Mouse (Mus musculus) small intestine, adult 2 months (tissue): ENCODE data around the gene Cyp2c50.
"Not testable (repeated sequence)": the region's sequence is repeated elsewhere in the genome, so short reads cannot be mapped to it uniquely, and the experiment has no call there.

ENCODE experiments used
- CTCF ChIP-seq: fragments of 200-500 bp; IDR thresholded peaks from 2 replicates; pipeline ENCODE4 v1.5.1; 2012; ENCODE audit warnings: low read depth, mild to moderate bottlenecking, control low read depth, inconsistent platforms, low read length, moderate library complexity, mixed read lengths; ENCODE audit not compliant: insufficient replicate concordance, insufficient read length; ENCODE audit errors: extremely low read depth
- POLR2A ChIP-seq: fragments of 200-500 bp; IDR thresholded peaks from 2 replicates; pipeline ENCODE4 v1.6.1; 2012; ENCODE audit warnings: low read depth, mild to moderate bottlenecking, control low read depth, inconsistent platforms, low read length, moderate library complexity

- TF ChIP-seq CTCF, POLR2A: not testable (repeated sequence)
Observed at GRCm38 (mm10) chr19:40119624-40120023, 30.1 kb downstream of the Cyp2c50 start.
